Comparison of ENCODE assay signal across 9 mouse cellular contexts in genomic region chr2:31067059-31067595, GRCm38 (mm10).
A peak's percentile ranks its signal among the peaks of the same experiment; 100 is the strongest.
DNase-seq lines count a peak whose midpoint lies in the region; ATAC-seq lines count a peak whose summit lies in the region.
"Had no signal": no experiment of that assay in that cellular context is flagged by ENCODE, and none has a peak within 500 bp of the region (broad histone marks: within the 10 kb centered on the region; RNA-seq: fewer than 3 reads in every experiment).

No protein-coding gene starts in this region.

- H3K9me3 ChIP-seq in heart, embryonic 10.5 days = no peaks in the 10 kb centered on the region
- H3K9me3 ChIP-seq in forebrain, embryonic 13.5 days (replicated peaks) = no peaks in the 10 kb centered on the region

- H3K27ac ChIP-seq in heart, embryonic 10.5 days = peak overlapping the region; percentile 18; the same call in 1 of the 2 replicates
- H3K27ac ChIP-seq in forebrain, embryonic 13.5 days = peak overlapping the region; percentile 84
- H3K27ac ChIP-seq: heart, adult 2 months had no signal

- ATAC-seq in forebrain, embryonic 13.5 days = no peak
- ATAC-seq in erythroid progenitor cell, adult 5-6 weeks (replicated peaks; ENCODE audit: low FRiP score, poor library complexity, severe bottlenecking) = no peak

- H3K36me3 ChIP-seq in heart, embryonic 10.5 days = peaks cover 19% of the 10 kb centered on the region; the same call in 1 of the 2 replicates
- H3K36me3 ChIP-seq in forebrain, embryonic 13.5 days (ENCODE audit: poor library complexity, severe bottlenecking) = no peaks in the 10 kb centered on the region

- H3K9ac ChIP-seq in forebrain, embryonic 13.5 days = peak overlapping the region; percentile 51; the same call in 1 of the 2 replicates

- H3K4me2 ChIP-seq in forebrain, embryonic 13.5 days = no peak overlapping the region

- no peak overlapping the region for H3K4me3 ChIP-seq in heart, embryonic 10.5 days
- no peak overlapping the region for H3K4me3 ChIP-seq in forebrain, embryonic 13.5 days
- H3K4me3 ChIP-seq: heart, adult 2 months had no signal

- no peaks in the 10 kb centered on the region for H3K27me3 ChIP-seq in heart, embryonic 10.5 days (ENCODE audit: insufficient read depth, poor library complexity, severe bottlenecking)
- no peaks in the 10 kb centered on the region for H3K27me3 ChIP-seq in forebrain, embryonic 13.5 days

- H3K4me1 ChIP-seq in heart, embryonic 10.5 days = peaks cover 24% of the 10 kb centered on the region
- peaks cover 33% of the 10 kb centered on the region for H3K4me1 ChIP-seq in forebrain, embryonic 13.5 days

- no peak for DNase-seq in heart, embryonic 10.5 days (ENCODE audit: low spot score)
- no peak for DNase-seq in heart, adult 9 months (ENCODE audit: low spot score in 2 of 2)
- DNase-seq in ES-CJ7 (ENCODE audit: low read depth, low spot score) = peak; percentile 50
- peak; percentile 46 for DNase-seq in kidney, postnatal 14 days
- DNase-seq in gastrocnemius, postnatal 25 days = no peak
- no peak for DNase-seq in gastrocnemius, adult 8-10 months (ENCODE audit: low spot score in 2 of 2)
- DNase-seq: heart, adult 2 months had no signal

- WGBS in heart, embryonic 10.5 days = 85% methylated on average over 13 of the region's 13 CpGs
- WGBS in forebrain, embryonic 13.5 days = 62% methylated on average over 13 of the region's 13 CpGs

Comparison
In these comparisons a context has a peak if more than half of its experiments do, and no peak if none do; other contexts are left out.
1. DNase-seq: peak in ES-CJ7 (single experiment) and kidney, postnatal 14 days (single experiment); none in heart, embryonic 10.5 days (single experiment), heart, adult 9 months (0 of 2), gastrocnemius, postnatal 25 days (single experiment) and gastrocnemius, adult 8-10 months (0 of 2).